Mouse (Mus musculus) heart, postnatal 0 days (tissue): ENCODE results near the gene Map3k20.

Experiments
- CTCF ChIP-seq: IDR thresholded peaks from 2 replicates; pipeline ENCODE4 v1.5.1; 2016; ENCODE audit warnings: antibody characterized with exemption, control low read depth, low read depth
- EP300 ChIP-seq: IDR thresholded peaks from 2 replicates; pipeline ENCODE4 v1.6.1; 2016; ENCODE audit warnings: antibody characterized with exemption, low read depth

DNA sequence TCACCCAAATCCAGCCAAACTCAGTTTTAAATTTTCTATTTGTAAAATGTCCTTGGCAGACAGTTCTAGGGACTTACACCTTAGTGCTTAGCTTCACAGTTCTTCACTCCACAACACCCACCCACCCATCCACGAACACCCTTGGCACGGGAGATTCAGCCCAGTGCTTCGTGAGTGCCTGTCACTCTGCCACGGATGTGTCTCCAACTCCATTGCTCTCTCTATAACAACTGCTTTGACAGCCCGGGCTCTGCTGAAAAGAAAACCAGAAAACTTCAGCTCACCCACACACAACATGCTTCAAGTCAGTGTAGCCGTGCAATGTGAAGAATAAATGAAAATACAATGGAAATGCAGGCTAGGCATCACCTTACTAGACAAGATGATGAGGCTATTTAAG is 97.2 kb downstream of the Map3k20 start:
- TF ChIP-seq CTCF (no peak), EP300 (no peak)
